Mouse (Mus musculus): ENCODE data around the gene Sox13. TPM values are rescaled to one million over a fixed set of nuclear protein-coding genes. Genes with fewer than 3 reads are reported as not detected.

The Sox13 gene
- polyA plus RNA-seq, 1 experiment from 2014 or later = 4.0 TPM

GRCm38 (mm10) chr1:133361006-133361405 is 63.2 kb downstream of the Sox13 start:
- Histone ChIP-seq H3K4me3 (ENCODE audit: low read depth, low read length) (no peak overlapping the region), H3K27me3 (ENCODE audit: control insufficient read depth, insufficient read depth, low read length) (0 out of 2 replicates have a peak, but pooled peaks cover 2% of the 10 kb centered on the region), H3K36me3 (ENCODE audit: control insufficient read depth, insufficient read depth, low read length) (no peaks in the 10 kb centered on the region), H3K27ac (ENCODE audit: low read depth, low read length) (no peak overlapping the region), H3K4me2 (ENCODE audit: low read depth, low read length) (no peak overlapping the region), H3K9me3 (ENCODE audit: control insufficient read depth, low read length) (no peaks in the 10 kb centered on the region), H3K9ac (replicated peaks; ENCODE audit: low read depth, low read length) (no peak overlapping the region), H3K4me1 (ENCODE audit: control insufficient read depth, insufficient read depth, low read length) (no peaks in the 10 kb centered on the region)
- no peak for ATAC-seq (ENCODE audit: low read depth)
- 94% methylated on average over 6 of the region's 6 CpGs for WGBS

GRCm38 (mm10) chr1:133356330-133356729 is 67.8 kb downstream of the Sox13 start:
- H3K4me1 ChIP-seq (ENCODE audit: control insufficient read depth, insufficient read depth, low read length) = no peaks in the 10 kb centered on the region
- no peak overlapping the region for H3K4me3 ChIP-seq (ENCODE audit: low read depth, low read length)
- 63% methylated on average over 8 of the region's 8 CpGs for WGBS
- no peaks in the 10 kb centered on the region for H3K9me3 ChIP-seq (ENCODE audit: control insufficient read depth, low read length)
- no peaks in the 10 kb centered on the region for H3K36me3 ChIP-seq (ENCODE audit: control insufficient read depth, insufficient read depth, low read length)
- H3K4me2 ChIP-seq (ENCODE audit: low read depth, low read length) = no peak overlapping the region
- no peaks in the 10 kb centered on the region for H3K27me3 ChIP-seq (ENCODE audit: control insufficient read depth, insufficient read depth, low read length)
- no peak for ATAC-seq (ENCODE audit: low read depth)
- H3K27ac ChIP-seq (ENCODE audit: low read depth, low read length) = no peak overlapping the region
- H3K9ac ChIP-seq (replicated peaks; ENCODE audit: low read depth, low read length) = no peak overlapping the region

GRCm38 (mm10) chr1:133355912-133356311 is 68.3 kb downstream of the Sox13 start:
- no peak for ATAC-seq (ENCODE audit: low read depth)
- Histone ChIP-seq H3K27me3 (ENCODE audit: control insufficient read depth, insufficient read depth, low read length) (no peaks in the 10 kb centered on the region), H3K36me3 (ENCODE audit: control insufficient read depth, insufficient read depth, low read length) (no peaks in the 10 kb centered on the region), H3K4me2 (ENCODE audit: low read depth, low read length) (no peak overlapping the region), H3K9me3 (ENCODE audit: control insufficient read depth, low read length) (no peaks in the 10 kb centered on the region), H3K27ac (ENCODE audit: low read depth, low read length) (no peak overlapping the region), H3K4me3 (ENCODE audit: low read depth, low read length) (no peak overlapping the region), H3K9ac (replicated peaks; ENCODE audit: low read depth, low read length) (no peak overlapping the region), H3K4me1 (ENCODE audit: control insufficient read depth, insufficient read depth, low read length) (no peaks in the 10 kb centered on the region)
- WGBS = 58% methylated on average over 15 of the region's 15 CpGs

- no peak overlapping the region for H3K27ac ChIP-seq (ENCODE audit: low read depth, low read length)
- no peak overlapping the region for H3K4me2 ChIP-seq (ENCODE audit: low read depth, low read length)
- H3K9me3 ChIP-seq (ENCODE audit: control insufficient read depth, low read length) = no peaks in the 10 kb centered on the region
- H3K27me3 ChIP-seq (ENCODE audit: control insufficient read depth, insufficient read depth, low read length) = no peaks in the 10 kb centered on the region
- H3K4me3 ChIP-seq (ENCODE audit: low read depth, low read length) = no peak overlapping the region
- no peaks in the 10 kb centered on the region for H3K36me3 ChIP-seq (ENCODE audit: control insufficient read depth, insufficient read depth, low read length)
- 51% methylated on average over 5 of the region's 5 CpGs for WGBS
- H3K9ac ChIP-seq (replicated peaks; ENCODE audit: low read depth, low read length) = no peak overlapping the region
- 0 out of 2 replicates have a peak, but pooled peaks cover 4% of the 10 kb centered on the region for H3K4me1 ChIP-seq (ENCODE audit: control insufficient read depth, insufficient read depth, low read length)
- no peak for ATAC-seq (ENCODE audit: low read depth)
These were observed 68.7 kb downstream of the Sox13 start for GRCm38 (mm10) chr1:133355469-133355868.

- Histone ChIP-seq H3K9ac (replicated peaks; ENCODE audit: low read depth, low read length) (no peak overlapping the region), H3K4me3 (ENCODE audit: low read depth, low read length) (no peak overlapping the region), H3K4me1 (ENCODE audit: control insufficient read depth, insufficient read depth, low read length) (0 out of 2 replicates have a peak, but pooled peaks cover 4% of the 10 kb centered on the region), H3K4me2 (ENCODE audit: low read depth, low read length) (no peak overlapping the region), H3K27ac (ENCODE audit: low read depth, low read length) (no peak overlapping the region), H3K27me3 (ENCODE audit: control insufficient read depth, insufficient read depth, low read length) (no peaks in the 10 kb centered on the region), H3K9me3 (ENCODE audit: control insufficient read depth, low read length) (no peaks in the 10 kb centered on the region), H3K36me3 (ENCODE audit: control insufficient read depth, insufficient read depth, low read length) (no peaks in the 10 kb centered on the region)
- ATAC-seq (ENCODE audit: low read depth) = peak; percentile 66; the same call in 1 of the 2 replicates
- WGBS = 42% methylated on average over 12 of the region's 12 CpGs
These were observed 70.8 kb downstream of the Sox13 start for GRCm38 (mm10) chr1:133353371-133353809.

GRCm38 (mm10) chr1:133351762-133352161 is 72.4 kb downstream of the Sox13 start:
- no peaks in the 10 kb centered on the region for H3K27me3 ChIP-seq (ENCODE audit: control insufficient read depth, insufficient read depth, low read length)
- no peak overlapping the region for H3K4me2 ChIP-seq (ENCODE audit: low read depth, low read length)
- no peaks in the 10 kb centered on the region for H3K36me3 ChIP-seq (ENCODE audit: control insufficient read depth, insufficient read depth, low read length)
- 0 out of 2 replicates have a peak, but pooled peaks cover 4% of the 10 kb centered on the region for H3K4me1 ChIP-seq (ENCODE audit: control insufficient read depth, insufficient read depth, low read length)
- 58% methylated on average over 9 of the region's 9 CpGs for WGBS
- no peak overlapping the region for H3K27ac ChIP-seq (ENCODE audit: low read depth, low read length)
- no peak overlapping the region for H3K9ac ChIP-seq (replicated peaks; ENCODE audit: low read depth, low read length)
- H3K4me3 ChIP-seq (ENCODE audit: low read depth, low read length) = no peak overlapping the region
- no peak for ATAC-seq (ENCODE audit: low read depth)
- no peaks in the 10 kb centered on the region for H3K9me3 ChIP-seq (ENCODE audit: control insufficient read depth, low read length)

- Histone ChIP-seq H3K9me3 (ENCODE audit: control insufficient read depth, low read length) (no peaks in the 10 kb centered on the region), H3K36me3 (ENCODE audit: control insufficient read depth, insufficient read depth, low read length) (no peaks in the 10 kb centered on the region), H3K4me2 (ENCODE audit: low read depth, low read length) (no peak within 1 kb of the TSS), H3K27me3 (ENCODE audit: control insufficient read depth, insufficient read depth, low read length) (no peaks in the 10 kb centered on the region), H3K27ac (ENCODE audit: low read depth, low read length) (no peak within 1 kb of the TSS), H3K4me1 (ENCODE audit: control insufficient read depth, insufficient read depth, low read length) (0 out of 2 replicates have a peak, but pooled peaks cover 4% of the 10 kb centered on the region), H3K9ac (replicated peaks; ENCODE audit: low read depth, low read length) (no peak within 1 kb of the TSS), H3K4me3 (ENCODE audit: low read depth, low read length) (no peak within 1 kb of the TSS)
- ATAC-seq (ENCODE audit: low read depth) = no peak
- 100% methylated on average over 1 of the region's 1 CpGs for WGBS
These were observed 74.0 kb downstream of the Sox13 start, which contains the start of gene Ren1 for GRCm38 (mm10) chr1:133350210-133350609. Gene Ren1, plus strand, starts transcription at chr1:133350510.

GRCm38 (mm10) chr1:133347693-133348520 is 76.3 kb downstream of the Sox13 start:
- H3K9me3 ChIP-seq (ENCODE audit: control insufficient read depth, low read length) = no peaks in the 10 kb centered on the region
- 0 out of 2 replicates have a peak, but pooled peaks cover 4% of the 10 kb centered on the region for H3K4me1 ChIP-seq (ENCODE audit: control insufficient read depth, insufficient read depth, low read length)
- no peak overlapping the region for H3K9ac ChIP-seq (replicated peaks; ENCODE audit: low read depth, low read length)
- H3K4me3 ChIP-seq (ENCODE audit: low read depth, low read length) = no peak overlapping the region
- H3K27me3 ChIP-seq (ENCODE audit: control insufficient read depth, insufficient read depth, low read length) = no peaks in the 10 kb centered on the region
- no peak overlapping the region for H3K27ac ChIP-seq (ENCODE audit: low read depth, low read length)
- 78% methylated on average over 11 of the region's 11 CpGs for WGBS
- ATAC-seq (ENCODE audit: low read depth) = no peak
- no peak overlapping the region for H3K4me2 ChIP-seq (ENCODE audit: low read depth, low read length)
- H3K36me3 ChIP-seq (ENCODE audit: control insufficient read depth, insufficient read depth, low read length) = no peaks in the 10 kb centered on the region

- Histone ChIP-seq H3K4me3 (ENCODE audit: low read depth, low read length) (no peak overlapping the region), H3K36me3 (ENCODE audit: control insufficient read depth, insufficient read depth, low read length) (no peaks in the 10 kb centered on the region), H3K9me3 (ENCODE audit: control insufficient read depth, low read length) (no peaks in the 10 kb centered on the region), H3K27ac (ENCODE audit: low read depth, low read length) (no peak overlapping the region), H3K4me1 (ENCODE audit: control insufficient read depth, insufficient read depth, low read length) (0 out of 2 replicates have a peak, but pooled peaks cover 4% of the 10 kb centered on the region), H3K27me3 (ENCODE audit: control insufficient read depth, insufficient read depth, low read length) (no peaks in the 10 kb centered on the region), H3K4me2 (ENCODE audit: low read depth, low read length) (no peak overlapping the region), H3K9ac (replicated peaks; ENCODE audit: low read depth, low read length) (no peak overlapping the region)
- 77% methylated on average over 3 of the region's 3 CpGs for WGBS
- ATAC-seq (ENCODE audit: low read depth) = no peak
These were observed 77.0 kb downstream of the Sox13 start for GRCm38 (mm10) chr1:133347226-133347625.

Measured in neural tube, embryonic 14.5 days (tissue).